Mouse (Mus musculus) lung, postnatal 0 days (tissue): ENCODE results near the gene Slc22a18. TPM values are rescaled to one million over a fixed set of nuclear protein-coding genes. Genes with fewer than 3 reads are reported as not detected.

Source experiments
- ATAC-seq: fragments of 200-750 bp; cut with Nextera tagmentation; 2 replicates; pipeline ENCODE4 v1.8.0; 2017; ENCODE audit warnings: moderate library complexity
- DNase-seq: peaks from one replicate; pipeline ENCODE4 v3.0.0-alpha.2; 2016; ENCODE audit warnings: low spot score
- H3K27ac ChIP-seq: fragments of 300-500 bp; sonication (generic); 2 replicates; pipeline ENCODE4 v1.5.1; 2014; ENCODE audit warnings: antibody characterized with exemption, mild to moderate bottlenecking, low read length, mixed read lengths
- H3K27me3 ChIP-seq: fragments of 300-500 bp; sonication (generic); replicated peaks from 2 replicates; pipeline ENCODE4 v1.6.1; 2014; ENCODE audit warnings: low read length, mixed read lengths; ENCODE audit not compliant: insufficient read depth
- H3K36me3 ChIP-seq: fragments of 300-500 bp; sonication (generic); 2 replicates; pipeline ENCODE4 v1.6.1; 2014; ENCODE audit warnings: low read length, mixed read lengths; ENCODE audit not compliant: insufficient read depth
- H3K4me1 ChIP-seq: fragments of 300-500 bp; sonication (generic); 2 replicates; pipeline ENCODE4 v1.6.1; 2014; ENCODE audit warnings: antibody characterized with exemption, low read depth, low read length, mixed read lengths; ENCODE audit not compliant: insufficient read depth
- H3K4me2 ChIP-seq: fragments of 300-500 bp; sonication (generic); replicated peaks from 2 replicates; pipeline ENCODE4 v1.6.1; 2014; ENCODE audit warnings: low read depth, mild to moderate bottlenecking, low read length, moderate library complexity, mixed read lengths
- H3K4me3 ChIP-seq: fragments of 300-500 bp; sonication (generic); 2 replicates; pipeline ENCODE4 v1.5.1; 2014; ENCODE audit warnings: low read depth, low read length
- H3K9ac ChIP-seq: fragments of 300-500 bp; sonication (generic); replicated peaks from 2 replicates; pipeline ENCODE4 v1.6.1; 2014; ENCODE audit warnings: low read depth, mild to moderate bottlenecking
- H3K9me3 ChIP-seq: fragments of 300-500 bp; sonication (generic); 2 replicates; pipeline ENCODE4 v1.6.1; 2016; ENCODE audit warnings: low read length, mixed read lengths
- CTCF ChIP-seq: IDR thresholded peaks from 2 replicates; pipeline ENCODE4 v1.5.1; 2016; ENCODE audit warnings: antibody characterized with exemption, mild to moderate bottlenecking
- EP300 ChIP-seq: IDR thresholded peaks from 2 replicates; pipeline ENCODE4 v1.6.1; 2016; ENCODE audit warnings: antibody characterized with exemption, mild to moderate bottlenecking, control low read depth
- WGBS: fragments of 180-500 bp; shearing (Covaris S2); extraction: QIAGEN DNeasy Blood & Tissue Kit; methylation state at CpG from one replicate; pipeline ENCODE4 v1.1.7; 2014; 5-methylcytosine and 5-hydroxymethylcytosine counted together
- polyA plus RNA-seq: library from polyadenylated mRNA; unstranded; fragments of >200 nt; fragmentation: Nextera tagmentation; extraction: Ambion mirVana; gene quantifications from 2 replicates; pipeline ENCODE4 v1.2.1, GENCODE M21; 2015

Slc22a18 gene
- polyA plus RNA-seq, 1 experiment from 2014 or later: 4.4 TPM

GRCm38 (mm10) chr7:143495104-143495961, 21.8 kb downstream of the Slc22a18 start:
- no peak overlapping the region for H3K27ac ChIP-seq
- no peak for ATAC-seq
- no peaks in the 10 kb centered on the region for H3K36me3 ChIP-seq
- H3K9ac ChIP-seq: no peak overlapping the region
- no peak overlapping the region for H3K4me2 ChIP-seq
- no peaks in the 10 kb centered on the region for H3K4me1 ChIP-seq
- DNase-seq: no peak
- no peaks in the 10 kb centered on the region for H3K9me3 ChIP-seq
- no peaks in the 10 kb centered on the region for H3K27me3 ChIP-seq
- 62% methylated on average over 8 of the region's 8 CpGs for WGBS
- TF ChIP-seq EP300 (no peak), CTCF (no peak)
- H3K4me3 ChIP-seq: no peak overlapping the region

GRCm38 (mm10) chr7:143498584-143498983, 25.0 kb downstream of the Slc22a18 start:
- 0 out of 2 replicates have a peak, but pooled peaks cover 14% of the 10 kb centered on the region for H3K27me3 ChIP-seq
- ATAC-seq (no peak), DNase-seq (no peak)
- no peak overlapping the region for H3K4me3 ChIP-seq
- H3K4me2 ChIP-seq: no peak overlapping the region
- H3K36me3 ChIP-seq: no peaks in the 10 kb centered on the region
- TF ChIP-seq CTCF (no peak), EP300 (no peak)
- no peak overlapping the region for H3K27ac ChIP-seq
- no peaks in the 10 kb centered on the region for H3K9me3 ChIP-seq
- no peak overlapping the region for H3K9ac ChIP-seq
- H3K4me1 ChIP-seq: no peaks in the 10 kb centered on the region
- WGBS: 87% methylated on average over 4 of the region's 4 CpGs

GRCm38 (mm10) chr7:143500912-143501311, 27.4 kb downstream of the Slc22a18 start:
- H3K9ac ChIP-seq: no peak overlapping the region
- 0 out of 2 replicates have a peak, but pooled peaks cover 17% of the 10 kb centered on the region for H3K27me3 ChIP-seq
- DNase-seq (peak; percentile 20), ATAC-seq (no peak)
- no peak overlapping the region for H3K27ac ChIP-seq
- no peak overlapping the region for H3K4me3 ChIP-seq
- no peaks in the 10 kb centered on the region for H3K4me1 ChIP-seq
- WGBS: 52% methylated on average over 2 of the region's 2 CpGs
- no peak overlapping the region for H3K4me2 ChIP-seq
- no peaks in the 10 kb centered on the region for H3K36me3 ChIP-seq
- no peak for TF ChIP-seq EP300
- no peak for TF ChIP-seq CTCF
- no peaks in the 10 kb centered on the region for H3K9me3 ChIP-seq

- no peaks in the 10 kb centered on the region for H3K9me3 ChIP-seq
- H3K4me2 ChIP-seq: peak overlapping the region; percentile 78
- DNase-seq (peak; percentile 60), ATAC-seq (peak; percentile 64)
- peak overlapping the region; percentile 26; the same call in 1 of the 2 replicates for H3K9ac ChIP-seq
- WGBS: 2% methylated on average over 55 of the region's 55 CpGs
- H3K27me3 ChIP-seq: 0 out of 2 replicates have a peak, but pooled peaks cover 17% of the 10 kb centered on the region
- H3K27ac ChIP-seq: no peak overlapping the region
- H3K36me3 ChIP-seq: no peaks in the 10 kb centered on the region
- H3K4me1 ChIP-seq: no peaks in the 10 kb centered on the region
- peak overlapping the region; percentile 41 for H3K4me3 ChIP-seq
- TF ChIP-seq EP300: no peak
- TF ChIP-seq CTCF: no peak
Observed at GRCm38 (mm10) chr7:143501643-143502417, 28.3 kb downstream of the Slc22a18 start.

- 2% methylated on average over 50 of the region's 51 CpGs for WGBS
- peak within 1 kb of the TSS; percentile 26; the same call in 1 of the 2 replicates for H3K9ac ChIP-seq
- H3K9me3 ChIP-seq: no peaks in the 10 kb centered on the region
- DNase-seq: peak; percentile 42
- peak within 1 kb of the TSS; percentile 78 for H3K4me2 ChIP-seq
- H3K27me3 ChIP-seq: 0 out of 2 replicates have a peak, but pooled peaks cover 17% of the 10 kb centered on the region
- no peaks in the 10 kb centered on the region for H3K4me1 ChIP-seq
- peak; percentile 53 for ATAC-seq
- no peak within 1 kb of the TSS for H3K27ac ChIP-seq
- TF ChIP-seq CTCF (no peak), EP300 (no peak)
- peak within 1 kb of the TSS; percentile 41 for H3K4me3 ChIP-seq
- H3K36me3 ChIP-seq: no peaks in the 10 kb centered on the region
Observed at GRCm38 (mm10) chr7:143502418-143503200, 29.1 kb downstream of the Slc22a18 start, which contains the start of gene Phlda2. Gene Phlda2, minus strand, starts transcription at chr7:143503150.
